Mouse (Mus musculus): ENCODE measurements around the gene Slc25a35. TPM values are rescaled to one million over a fixed set of nuclear protein-coding genes. Genes with fewer than 3 reads are reported as not detected.
"Not testable (repeated sequence)": the region's sequence is repeated elsewhere in the genome, so short reads cannot be mapped to it uniquely, and the experiment has no call there.

Slc25a35 gene
- total RNA-seq, 4 experiments from 2014 or later: 4.9 to 7.4 (median 5.8) TPM

- DNase-seq (ENCODE audit: low spot score in 2 of 2): no peak
These were observed 6.3 kb upstream of the Slc25a35 start for GRCm38 (mm10) chr11:68961596-68961995.

GRCm38 (mm10) chr11:68962159-68962558, 5.8 kb upstream of the Slc25a35 start:
- not testable (repeated sequence) for DNase-seq (ENCODE audit: low spot score in 2 of 2)

- DNase-seq (ENCODE audit: low spot score in 2 of 2): no peak
These were observed 4.5 kb upstream of the Slc25a35 start for GRCm38 (mm10) chr11:68963405-68963804.

GRCm38 (mm10) chr11:68965050-68965449, 2.9 kb upstream of the Slc25a35 start:
- no peak for DNase-seq (ENCODE audit: low spot score in 2 of 2)

GRCm38 (mm10) chr11:68965845-68966244, 2.1 kb upstream of the Slc25a35 start:
- DNase-seq (ENCODE audit: low spot score in 2 of 2): peak in 1 of 2 experiments; percentile 55

GRCm38 (mm10) chr11:68966554-68966953, 1.4 kb upstream of the Slc25a35 start:
- no peak for DNase-seq (ENCODE audit: low spot score in 2 of 2)

GRCm38 (mm10) chr11:68968752-68969151, 821 bp downstream of the Slc25a35 start:
- DNase-seq (ENCODE audit: low spot score in 2 of 2): no peak

- DNase-seq (ENCODE audit: low spot score in 2 of 2): no peak
These were observed 2.3 kb downstream of the Slc25a35 start for GRCm38 (mm10) chr11:68970232-68970631.

GRCm38 (mm10) chr11:68973250-68974058, 5.5 kb downstream of the Slc25a35 start:
- DNase-seq (ENCODE audit: low spot score in 2 of 2): peak; percentile 66 to 73

GRCm38 (mm10) chr11:68974059-68974450, 6.1 kb downstream of the Slc25a35 start:
- no peak for DNase-seq (ENCODE audit: low spot score in 2 of 2)

GRCm38 (mm10) chr11:68975085-68975484, 7.2 kb downstream of the Slc25a35 start, which contains the start of gene Rangrf:
Gene Rangrf, minus strand, starts transcription at chr11:68975185.
- no peak for DNase-seq (ENCODE audit: low spot score in 2 of 2)

GRCm38 (mm10) chr11:68975601-68976000, 7.7 kb downstream of the Slc25a35 start:
- DNase-seq (ENCODE audit: low spot score in 2 of 2): no peak

GRCm38 (mm10) chr11:68979320-68979733, 11.4 kb downstream of the Slc25a35 start:
- no peak for DNase-seq (ENCODE audit: low spot score in 2 of 2)

- no peak for DNase-seq (ENCODE audit: low spot score in 2 of 2)
These were observed 13.0 kb downstream of the Slc25a35 start for GRCm38 (mm10) chr11:68980919-68981318.

- DNase-seq (ENCODE audit: low spot score in 2 of 2): peak in 1 of 2 experiments; percentile 62
These were observed 14.9 kb downstream of the Slc25a35 start for GRCm38 (mm10) chr11:68982639-68983369.

- DNase-seq (ENCODE audit: low spot score in 2 of 2): no peak
These were observed 19.5 kb downstream of the Slc25a35 start for GRCm38 (mm10) chr11:68987365-68987882.

- no peak for DNase-seq (ENCODE audit: low spot score in 2 of 2)
These were observed 20.4 kb downstream of the Slc25a35 start for GRCm38 (mm10) chr11:68988341-68988740.

GRCm38 (mm10) chr11:68993122-68993521, 25.2 kb downstream of the Slc25a35 start:
- DNase-seq (ENCODE audit: low spot score in 2 of 2): no peak

- no peak for DNase-seq (ENCODE audit: low spot score in 2 of 2)
These were observed 26.4 kb downstream of the Slc25a35 start for GRCm38 (mm10) chr11:68994377-68994776.

- no peak for DNase-seq (ENCODE audit: low spot score in 2 of 2)
These were observed 29.1 kb downstream of the Slc25a35 start for GRCm38 (mm10) chr11:68997080-68997479.

- not testable (repeated sequence) for DNase-seq (ENCODE audit: low spot score in 2 of 2)
These were observed 34.9 kb downstream of the Slc25a35 start for GRCm38 (mm10) chr11:69002782-69003181.

GRCm38 (mm10) chr11:69003592-69003991, 35.7 kb downstream of the Slc25a35 start:
- no peak for DNase-seq (ENCODE audit: low spot score in 2 of 2)
